In the genomic region with DNA sequence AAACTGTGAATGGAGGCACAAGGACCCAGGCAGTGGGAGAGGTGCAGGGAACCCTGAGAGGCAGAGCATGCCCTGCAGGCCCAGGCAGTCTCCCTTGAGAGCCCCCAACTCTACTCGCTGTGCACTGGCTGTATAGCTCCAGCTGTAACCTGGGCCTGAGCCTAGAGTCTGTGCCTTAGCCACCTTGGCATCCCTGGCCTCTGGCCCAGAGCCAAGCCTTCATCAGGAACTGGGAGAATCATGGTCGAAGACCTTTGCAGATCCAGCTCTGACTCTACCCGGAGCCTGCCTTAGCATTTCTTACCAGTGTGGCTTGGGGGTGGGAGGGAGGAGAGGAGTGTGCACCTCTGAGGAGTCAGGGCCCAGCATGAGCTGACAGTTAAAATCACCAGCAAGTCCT, we compare ENCODE assay signal across 9 mouse cellular contexts.
DNase-seq lines count a peak whose midpoint lies in the region.
"Had no signal": no experiment of that assay in that cellular context is flagged by ENCODE, and none has a peak within 500 bp of the region (broad histone marks: within the 10 kb centered on the region; RNA-seq: fewer than 3 reads in every experiment).

No protein-coding gene starts in this region.

- intact Hi-C loops in heart, postnatal 14 days (cut with DNase I) = no loop called here

- peak; percentile 13 for DNase-seq in adrenal gland, postnatal 25 days
- no peak for DNase-seq in adrenal gland, postnatal 4 days (ENCODE audit: low spot score in 2 of 2)
- DNase-seq in heart, postnatal 14 days = peak; percentile 17 to 18
- no peak for DNase-seq in heart, adult 9 months (ENCODE audit: low spot score in 2 of 2)
- DNase-seq in thymus, postnatal 4 days = peak; percentile 25
- no peak for DNase-seq in thymus, postnatal 0 days (ENCODE audit: low spot score)
- no peak for DNase-seq in adipocyte (ENCODE audit: low spot score)
- no peak for DNase-seq in lung, postnatal 4 days
- DNase-seq: thymus, postnatal 36 days had no signal

Comparison
In these comparisons a context has a peak if more than half of its experiments do, and no peak if none do; other contexts are left out.
1. DNase-seq: peak in adrenal gland, postnatal 25 days (single experiment), heart, postnatal 14 days (2 of 2) and thymus, postnatal 4 days (single experiment); none in adrenal gland, postnatal 4 days (0 of 2), heart, adult 9 months (0 of 2), thymus, postnatal 0 days (single experiment), adipocyte (single experiment) and lung, postnatal 4 days (0 of 2).